Mouse (Mus musculus) MEL (cell line): ENCODE results near the gene Art3. TPM values are rescaled to one million over a fixed set of nuclear protein-coding genes. Genes with fewer than 3 reads are reported as not detected.

Source experiments
- DNase-seq: peaks from one replicate; pipeline ENCODE4 v3.0.0; 2011; ENCODE audit warnings: low read depth, low spot score
- H3K27ac ChIP-seq: 2 replicates; pipeline ENCODE4 v1.5.1; 2012; ENCODE audit warnings: low read depth, mild to moderate bottlenecking, control low read depth, low read length, moderate library complexity; ENCODE audit not compliant: control insufficient read depth
- H3K27me3 ChIP-seq, 2 experiments: fragments of 150-350 bp in 1 of 2; sonication (generic) in 1 of 2; 2 replicates each; pipeline ENCODE4 v1.6.1; 2012; ENCODE audit warnings: low read length in 2 of 2, mild to moderate bottlenecking in 2 of 2, improper control_type of control experiment in 1 of 2, moderate library complexity in 1 of 2; ENCODE audit not compliant: insufficient read depth in 2 of 2, control insufficient read depth in 1 of 2
- H3K36me3 ChIP-seq, 2 experiments: 2 replicates each; pipeline ENCODE4 v1.6.1; 2012 to 2014; ENCODE audit warnings: low read length in 2 of 2, improper control_type of control experiment in 1 of 2, inconsistent platforms in 1 of 2, mild to moderate bottlenecking in 1 of 2; ENCODE audit not compliant: insufficient read depth in 2 of 2, control insufficient read depth in 1 of 2
- H3K4me1 ChIP-seq, 2 experiments: fragments of 150-350 bp in 1 of 2; sonication (generic) in 1 of 2; 2 replicates each; pipeline ENCODE4 v1.6.1; 2012; ENCODE audit warnings: low read length in 2 of 2, improper control_type of control experiment in 1 of 2, mild to moderate bottlenecking in 1 of 2; ENCODE audit not compliant: insufficient read depth in 2 of 2, control insufficient read depth in 1 of 2
- H3K4me3 ChIP-seq, 2 experiments: fragments of 150-350 bp in 1 of 2; sonication (generic) in 1 of 2; 2 replicates each; pipeline ENCODE4 v1.5.1; 2012; ENCODE audit warnings: low read depth in 2 of 2, low read length in 2 of 2, mild to moderate bottlenecking in 2 of 2, moderate library complexity in 2 of 2, control low read depth in 1 of 2, improper control_type of control experiment in 1 of 2; ENCODE audit not compliant: control insufficient read depth in 1 of 2, insufficient read depth in 1 of 2
- H3K79me2 ChIP-seq: 2 replicates; pipeline ENCODE4 v1.6.1; 2012; ENCODE audit warnings: mild to moderate bottlenecking, low read length, moderate library complexity; ENCODE audit not compliant: control insufficient read depth, poor library complexity, insufficient read depth
- H3K9ac ChIP-seq: 2 replicates; pipeline ENCODE4 v1.6.1; 2012; ENCODE audit warnings: low read depth, mild to moderate bottlenecking, control low read depth, low read length, moderate library complexity; ENCODE audit not compliant: control insufficient read depth, poor library complexity, severe bottlenecking
- H3K9me3 ChIP-seq: fragments of 150-350 bp; sonication (generic); replicated peaks from 2 replicates; pipeline ENCODE4 v1.6.1; 2012; ENCODE audit warnings: mild to moderate bottlenecking, low read length, improper control_type of control experiment, moderate library complexity; ENCODE audit not compliant: insufficient read depth
- BHLHE40 ChIP-seq: IDR thresholded peaks from 2 replicates; pipeline ENCODE4 v1.6.1; 2012; ENCODE audit warnings: low read depth, mild to moderate bottlenecking, inconsistent platforms, low read length, improper control_type of control experiment, borderline replicate concordance
- E2F4 ChIP-seq: IDR thresholded peaks from 2 replicates; pipeline ENCODE4 v1.6.1; 2011; ENCODE audit warnings: low read depth, low read length, improper control_type of control experiment, borderline replicate concordance
- ELF1 ChIP-seq: IDR thresholded peaks from 2 replicates; pipeline ENCODE4 v1.6.1; 2014; ENCODE audit warnings: low read depth, mild to moderate bottlenecking, inconsistent platforms, low read length, improper control_type of control experiment, moderate library complexity
- EP300 ChIP-seq, 2 experiments: IDR thresholded peaks; 2 replicates each; pipeline ENCODE4 v1.6.1; 2011; ENCODE audit warnings: improper control_type of control experiment in 2 of 2, low read length in 2 of 2, low read depth in 1 of 2, mild to moderate bottlenecking in 1 of 2
- ETS1 ChIP-seq: IDR thresholded peaks from 2 replicates; pipeline ENCODE4 v1.6.1; 2012; ENCODE audit warnings: low read depth, mild to moderate bottlenecking, inconsistent platforms, low read length, improper control_type of control experiment, moderate library complexity
- GABPA ChIP-seq: IDR thresholded peaks from 2 replicates; pipeline ENCODE4 v1.6.1; 2012; ENCODE audit warnings: low read depth, mild to moderate bottlenecking, inconsistent platforms, low read length, improper control_type of control experiment, moderate library complexity
- GATA1 ChIP-seq: IDR thresholded peaks from 2 replicates; pipeline ENCODE4 v1.6.1; 2011; ENCODE audit warnings: low read depth, low read length, improper control_type of control experiment
- HCFC1 ChIP-seq: IDR thresholded peaks from 2 replicates; pipeline ENCODE4 v1.6.1; 2012; ENCODE audit warnings: low read depth, mild to moderate bottlenecking, inconsistent platforms, low read length, improper control_type of control experiment, moderate library complexity
- JUND ChIP-seq: IDR thresholded peaks from 2 replicates; pipeline ENCODE4 v1.6.1; 2011; ENCODE audit warnings: low read depth, mild to moderate bottlenecking, improper control_type of control experiment, low read length
- KAT2A ChIP-seq: conservative IDR thresholded peaks from 2 replicates; pipeline ENCODE4 v1.6.1; 2012; ENCODE audit warnings: low read depth, low read length, improper control_type of control experiment, inconsistent platforms
- MAX ChIP-seq: IDR thresholded peaks from 2 replicates; pipeline ENCODE4 v1.6.1; 2011; ENCODE audit warnings: low read length, improper control_type of control experiment
- MAZ ChIP-seq: IDR thresholded peaks from 2 replicates; pipeline ENCODE4 v1.6.1; 2012; ENCODE audit warnings: low read depth, mild to moderate bottlenecking, inconsistent platforms, low read length, improper control_type of control experiment
- MEF2A ChIP-seq: IDR thresholded peaks from 2 replicates; pipeline ENCODE4 v1.6.1; 2014; ENCODE audit warnings: low read depth, mild to moderate bottlenecking, inconsistent platforms, low read length, improper control_type of control experiment; ENCODE audit not compliant: poor library complexity, insufficient replicate concordance, severe bottlenecking; ENCODE audit errors: extremely low read depth
- MYB ChIP-seq: IDR thresholded peaks from 2 replicates; pipeline ENCODE4 v1.6.1; 2011; ENCODE audit warnings: mild to moderate bottlenecking, low read depth, low read length, improper control_type of control experiment
- MYC ChIP-seq: IDR thresholded peaks from 2 replicates; pipeline ENCODE4 v1.6.1; 2011; ENCODE audit warnings: low read depth, mild to moderate bottlenecking, low read length, improper control_type of control experiment, moderate library complexity
- NELFE ChIP-seq: IDR thresholded peaks from 2 replicates; pipeline ENCODE4 v1.6.1; 2011; ENCODE audit warnings: low read depth, low read length, improper control_type of control experiment
- NRF1 ChIP-seq: IDR thresholded peaks from 2 replicates; pipeline ENCODE4 v1.6.1; 2014; ENCODE audit warnings: low read depth, mild to moderate bottlenecking, inconsistent platforms, low read length, improper control_type of control experiment, moderate library complexity; ENCODE audit not compliant: poor library complexity, insufficient read depth, severe bottlenecking
- POLR2A ChIP-seq, 2 experiments: IDR thresholded peaks; 2 replicates each; pipeline ENCODE4 v1.6.1; 2011 to 2012; ENCODE audit warnings: low read length in 2 of 2, mild to moderate bottlenecking in 2 of 2, control low read depth in 1 of 2, improper control_type of control experiment in 1 of 2, low read depth in 1 of 2, moderate library complexity in 1 of 2; ENCODE audit not compliant: control insufficient read depth in 1 of 2, insufficient read depth in 1 of 2, poor library complexity in 1 of 2
- RCOR1 ChIP-seq: IDR thresholded peaks from 2 replicates; pipeline ENCODE4 v1.6.1; 2012; ENCODE audit warnings: low read depth, mild to moderate bottlenecking, inconsistent platforms, low read length, improper control_type of control experiment
- TBP ChIP-seq: IDR thresholded peaks from 2 replicates; pipeline ENCODE4 v1.8.0; 2011; ENCODE audit warnings: low read depth, low read length, improper control_type of control experiment
- TCF12 ChIP-seq: IDR thresholded peaks from 2 replicates; pipeline ENCODE4 v1.6.1; 2014; ENCODE audit warnings: low read depth, mild to moderate bottlenecking, inconsistent platforms, low read length, improper control_type of control experiment, moderate library complexity
- UBTF ChIP-seq: IDR thresholded peaks from 2 replicates; pipeline ENCODE4 v1.6.1; 2012; ENCODE audit warnings: low read depth, mild to moderate bottlenecking, inconsistent platforms, low read length, improper control_type of control experiment, moderate library complexity, borderline replicate concordance; ENCODE audit not compliant: insufficient read depth
- ZKSCAN1 ChIP-seq: IDR thresholded peaks from 2 replicates; pipeline ENCODE4 v1.6.1; 2012; ENCODE audit warnings: low read depth, mild to moderate bottlenecking, inconsistent platforms, low read length, improper control_type of control experiment, moderate library complexity
- polyA plus RNA-seq, 2 experiments: library from polyadenylated mRNA; stranded (reverse) in 1 of 2; unstranded in 1 of 2; fragments of >175 nt in 1 of 2; fragments of >200 nt in 1 of 2; gene quantifications; 2 replicates each; pipeline versions ENCODE4 v1.2.1 to v1.2.4; 2012; ENCODE audit warnings: low replicate concordance in 2 of 2, low read depth in 1 of 2; ENCODE audit not compliant: insufficient read length in 2 of 2, insufficient read depth in 1 of 2, missing spikeins in 1 of 2
- total RNA-seq: library from RNA; depleted of rRNA; stranded (reverse); fragments of 300-350 nt; gene quantifications from 2 replicates; pipeline ENCODE4 v1.2.3, GENCODE M21; 2012

Gene Art3
- total and polyA plus RNA-seq, 3 experiments: not detected

DNA sequence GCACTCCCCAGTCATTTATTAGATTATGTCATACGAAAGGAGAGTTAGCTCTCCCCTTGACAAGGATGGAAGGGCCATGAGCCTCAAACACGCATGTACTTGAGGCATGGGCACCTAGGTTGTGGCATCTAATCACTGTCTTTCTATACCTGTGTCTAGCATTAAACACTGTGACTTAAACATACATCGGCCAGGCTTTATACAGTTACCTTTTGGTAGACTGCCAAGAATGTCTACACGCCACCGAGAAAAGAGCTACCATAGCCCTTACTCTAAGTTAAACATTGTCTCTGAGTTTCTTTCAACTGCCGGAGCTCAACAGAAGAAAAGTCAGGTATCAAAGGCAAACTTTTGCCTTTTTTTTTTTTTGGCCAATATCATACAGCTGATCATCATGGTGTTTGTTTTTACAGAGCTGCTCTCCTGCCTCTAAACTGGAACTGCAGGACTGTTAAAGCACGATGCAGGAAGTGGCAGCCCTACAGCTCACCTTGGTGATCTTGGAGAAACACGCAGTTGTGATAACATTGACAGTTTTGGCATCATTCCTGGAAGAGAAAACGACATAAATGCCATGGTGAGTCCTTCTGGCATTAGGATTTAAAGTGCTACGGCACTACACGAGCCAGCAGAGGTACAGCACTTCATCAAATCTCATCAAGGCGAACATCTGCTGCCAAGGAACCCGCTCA, 29.3 kb upstream of the Art3 start:
- Histone ChIP-seq H3K4me3 (no peak overlapping the region), H3K9me3 (no peaks in the 10 kb centered on the region), H3K36me3 (peaks cover 0 to 21% of the 10 kb centered on the region in 2 experiments; a peak in 2 of 4 replicates), H3K27me3 (no peaks in the 10 kb centered on the region), H3K4me1 (no peaks in the 10 kb centered on the region), H3K9ac (no peak overlapping the region), H3K27ac (no peak overlapping the region), H3K79me2 (peaks cover 8% of the 10 kb centered on the region)
- TF ChIP-seq ELF1 (no peak), TCF12 (no peak), HCFC1 (no peak), TBP (no peak), JUND (no peak), POLR2A (IDR thresholded peaks at IDR 0.05; ENCODE audit: control insufficient read depth in 1 of 2, insufficient read depth in 1 of 2, low read depth in 1 of 2, low read length in 2 of 2, poor library complexity in 1 of 2) (no peak), RCOR1 (no peak), EP300 (IDR thresholded peaks at IDR 0.05; ENCODE audit: low read depth in 1 of 2, low read length in 2 of 2) (no peak), MAZ (no peak), MAX (no peak), NELFE (no peak), GATA1 (no peak), UBTF (no peak), KAT2A (no peak), MEF2A (no peak)
- no peak for DNase-seq

DNA sequence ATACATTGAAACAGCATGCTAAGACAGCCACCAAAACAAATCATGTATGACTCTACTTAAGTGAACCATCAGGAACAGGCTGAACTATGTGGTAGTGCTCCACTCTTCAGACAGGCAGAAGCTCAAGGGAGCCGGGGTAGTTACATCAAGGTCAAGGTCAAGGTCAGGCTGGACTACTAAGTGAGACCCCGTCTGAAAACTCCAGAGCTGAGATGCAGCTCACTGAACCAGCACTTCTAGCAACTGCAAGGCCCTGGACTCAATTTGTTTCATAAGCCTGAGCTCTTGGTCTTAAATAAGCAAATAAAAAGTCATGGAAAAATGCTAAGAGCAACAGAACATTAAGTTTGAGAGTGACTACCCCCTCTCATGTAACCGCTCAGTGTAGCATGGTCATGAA, 27.3 kb upstream of the Art3 start:
- TF ChIP-seq MEF2A (no peak), BHLHE40 (no peak), EP300 (IDR thresholded peaks at IDR 0.05; ENCODE audit: low read depth in 1 of 2, low read length in 2 of 2) (no peak), MYC (no peak), UBTF (no peak), RCOR1 (no peak), NRF1 (no peak), GABPA (no peak), MYB (no peak), NELFE (no peak), TBP (no peak), ZKSCAN1 (no peak), E2F4 (no peak), TCF12 (no peak), ETS1 (no peak)
- H3K4me3 ChIP-seq: no peak overlapping the region
- no peak overlapping the region for H3K9ac ChIP-seq
- no peaks in the 10 kb centered on the region for H3K27me3 ChIP-seq
- DNase-seq: no peak
- H3K9me3 ChIP-seq: no peaks in the 10 kb centered on the region
- H3K79me2 ChIP-seq: peaks cover 28% of the 10 kb centered on the region
- H3K27ac ChIP-seq: no peak overlapping the region
- peaks cover 8 to 16% of the 10 kb centered on the region in 2 experiments for H3K36me3 ChIP-seq
- H3K4me1 ChIP-seq: peaks cover 0 to 7% of the 10 kb centered on the region in 2 experiments; a peak in 2 of 4 replicates
